Mouse (Mus musculus) limb, embryonic 11.5 days (tissue): ENCODE results near the gene Zfp958. TPM values are rescaled to one million over a fixed set of nuclear protein-coding genes. Genes with fewer than 3 reads are reported as not detected.

Experiments used
- ATAC-seq: fragments of 200-750 bp; cut with Nextera tagmentation; 2 replicates; pipeline ENCODE4 v1.8.0; 2017; ENCODE audit warnings: low read depth; ENCODE audit not compliant: insufficient number of reproducible peaks, low FRiP score, low TSS enrichment
- DNase-seq: peaks from one replicate; pipeline ENCODE4 v3.0.0-alpha.2; 2015; ENCODE audit warnings: low spot score
- H3K27ac ChIP-seq: fragments of 300-500 bp; sonication (generic); replicated peaks from 2 replicates; pipeline ENCODE4 v1.5.1; 2014; ENCODE audit warnings: low read depth, mild to moderate bottlenecking, low read length
- H3K27me3 ChIP-seq: fragments of 300-500 bp; sonication (generic); 2 replicates; pipeline ENCODE4 v1.6.1; 2014; ENCODE audit warnings: mild to moderate bottlenecking, low read length, mixed read lengths; ENCODE audit not compliant: control insufficient read depth, insufficient read depth
- H3K36me3 ChIP-seq: fragments of 300-500 bp; sonication (generic); 2 replicates; pipeline ENCODE4 v1.6.1; 2014; ENCODE audit warnings: mild to moderate bottlenecking, low read length, moderate library complexity, mixed read lengths; ENCODE audit not compliant: control insufficient read depth, insufficient read depth
- H3K4me1 ChIP-seq: fragments of 300-500 bp; sonication (generic); 2 replicates; pipeline ENCODE4 v1.6.1; 2014; ENCODE audit warnings: low read length, mixed read lengths; ENCODE audit not compliant: control insufficient read depth, insufficient read depth
- H3K4me2 ChIP-seq: fragments of 300-500 bp; sonication (generic); 2 replicates; pipeline ENCODE4 v1.6.1; 2014; ENCODE audit warnings: low read depth, mild to moderate bottlenecking, moderate library complexity; ENCODE audit not compliant: severe bottlenecking
- H3K4me3 ChIP-seq: fragments of 300-500 bp; sonication (generic); 2 replicates; pipeline ENCODE4 v1.5.1; 2014; ENCODE audit warnings: low read depth, low read length
- H3K9ac ChIP-seq: fragments of 300-500 bp; sonication (generic); 2 replicates; pipeline ENCODE4 v1.6.1; 2014; ENCODE audit warnings: mild to moderate bottlenecking, low read length
- H3K9me3 ChIP-seq: fragments of 300-500 bp; sonication (generic); 2 replicates; pipeline ENCODE4 v1.6.1; 2016; ENCODE audit warnings: low read length; ENCODE audit not compliant: control insufficient read depth
- WGBS: fragments of 180-500 bp; shearing (Covaris S2); extraction: QIAGEN DNeasy Blood & Tissue Kit; methylation state at CpG from one replicate; pipeline ENCODE4 v1.1.7; 2014; 5-methylcytosine and 5-hydroxymethylcytosine counted together
- polyA plus RNA-seq: library from polyadenylated mRNA; unstranded; fragments of >200 nt; fragmentation: Nextera tagmentation; extraction: Ambion mirVana; gene quantifications from 2 replicates; pipeline ENCODE4 v1.2.1, GENCODE M21; 2014

The Zfp958 gene
- polyA plus RNA-seq, 1 experiment from 2014 or later = 17.7 TPM

- Histone ChIP-seq H3K4me3 (peak overlapping the region; percentile 59), H3K36me3 (no peaks in the 10 kb centered on the region), H3K9ac (no peak overlapping the region), H3K27me3 (no peaks in the 10 kb centered on the region), H3K4me2 (peak overlapping the region; percentile 43), H3K27ac (no peak overlapping the region), H3K4me1 (no peaks in the 10 kb centered on the region), H3K9me3 (no peaks in the 10 kb centered on the region)
- DNase-seq (no peak), ATAC-seq (peak; percentile 2; the same call in 1 of the 2 replicates)
- 83% methylated on average over 8 of the region's 8 CpGs for WGBS
Measured at GRCm38 (mm10) chr8:4678908-4679545, 66.1 kb downstream of the Zfp958 start.

GRCm38 (mm10) chr8:4679796-4680195 is 66.8 kb downstream of the Zfp958 start:
- no peak overlapping the region for H3K27ac ChIP-seq
- no peak for DNase-seq
- H3K36me3 ChIP-seq = no peaks in the 10 kb centered on the region
- H3K4me3 ChIP-seq = no peak overlapping the region
- H3K27me3 ChIP-seq = no peaks in the 10 kb centered on the region
- no peaks in the 10 kb centered on the region for H3K4me1 ChIP-seq
- WGBS = 99% methylated on average over 3 of the region's 3 CpGs
- no peak for ATAC-seq
- no peaks in the 10 kb centered on the region for H3K9me3 ChIP-seq
- H3K9ac ChIP-seq = no peak overlapping the region
- no peak overlapping the region for H3K4me2 ChIP-seq

Other genes starting within 250 kb of the Zfp958 start
- gene Cers4, start 120.1 kb upstream of the Zfp958 start, polyA plus RNA-seq = 10.0 and 11.0 TPM in 2 replicates
- 97.3 and 98.9 TPM in 2 replicates for gene Shcbp1, start 166.4 kb downstream of the Zfp958 start, polyA plus RNA-seq